Mouse (Mus musculus) left cerebral cortex, postnatal 4 days (tissue): Measurements from ENCODE around the gene Cacna1s. TPM values are rescaled to one million over a fixed set of nuclear protein-coding genes. Genes with fewer than 3 reads are reported as not detected.
A peak's percentile ranks its signal among the peaks of the same experiment; 100 is the strongest.

ENCODE experiments used
- DNase-seq: peaks from one replicate; pipeline ENCODE4 v3.0.0-alpha.2; 2022
- intact Hi-C: fragments of 180-260 bp; cut with DNase I; formaldehyde crosslinking; loops from one replicate; pipeline ENCODE4 v1.15.1; 2025
- total RNA-seq, 2 experiments: library from RNA; stranded (reverse); gene quantifications; 2 replicates each; pipeline ENCODE4 v1.2.3; 2021

Cacna1s gene
- total RNA-seq: under 1 TPM; 0.60 to 0.95 TPM

DNA sequence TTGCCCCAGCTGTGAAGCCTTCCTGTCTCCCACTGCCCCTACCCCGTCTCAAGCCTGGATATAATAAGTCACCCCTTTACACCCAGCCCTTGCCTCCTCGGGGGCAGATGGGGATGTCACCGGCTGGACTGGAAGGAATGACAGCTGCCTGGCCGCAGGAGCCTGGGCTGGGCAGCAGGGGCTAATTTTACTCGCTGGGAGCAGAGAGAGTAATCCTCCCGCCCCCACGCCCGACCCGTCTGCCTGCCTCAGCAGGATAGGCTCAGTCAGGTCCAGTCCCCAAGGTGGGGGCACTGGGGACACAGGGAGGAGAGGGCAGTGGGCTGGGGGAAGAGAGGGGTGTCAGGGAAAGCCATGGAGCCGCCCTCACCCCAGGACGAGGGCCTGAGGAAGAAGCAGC, at the start of gene Cacna1s:
Gene Cacna1s (plus strand): TSS at position 204 of the 400 bp plus-strand sequence.
- intact Hi-C loops: loop anchor here (5.0 kb wide), 1 partner anchor 410 kb away; no protein-coding TSS in a partner anchor
- DNase-seq: peak; percentile 41

DNA sequence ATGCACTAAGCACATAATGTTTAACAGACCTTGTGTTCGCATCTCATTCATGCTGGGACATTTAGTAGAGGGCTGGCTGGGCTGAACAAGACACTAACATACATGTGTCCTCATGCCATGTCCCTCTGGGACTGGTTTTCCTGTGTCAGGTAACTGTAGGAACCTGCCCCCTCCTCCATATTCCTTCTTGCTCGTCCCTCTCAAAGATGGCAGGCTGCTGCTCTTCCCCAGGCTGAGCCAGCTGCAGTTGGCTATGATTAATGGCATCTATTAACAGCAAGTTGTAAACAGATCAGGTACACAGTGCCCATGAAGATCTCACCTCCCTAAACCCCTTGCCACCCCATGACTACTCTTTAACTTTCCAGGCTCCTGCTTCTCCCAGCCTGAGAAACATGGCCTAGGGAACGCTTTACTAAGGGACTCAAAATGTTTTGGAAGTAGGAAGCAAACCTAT, 46.2 kb upstream of the Cacna1s start, which contains the start of gene Igfn1:
Gene Igfn1 (minus strand): TSS at position 51 of the 457 bp plus-strand sequence.
- intact Hi-C loops: no loop called here
- no peak for DNase-seq

DNA sequence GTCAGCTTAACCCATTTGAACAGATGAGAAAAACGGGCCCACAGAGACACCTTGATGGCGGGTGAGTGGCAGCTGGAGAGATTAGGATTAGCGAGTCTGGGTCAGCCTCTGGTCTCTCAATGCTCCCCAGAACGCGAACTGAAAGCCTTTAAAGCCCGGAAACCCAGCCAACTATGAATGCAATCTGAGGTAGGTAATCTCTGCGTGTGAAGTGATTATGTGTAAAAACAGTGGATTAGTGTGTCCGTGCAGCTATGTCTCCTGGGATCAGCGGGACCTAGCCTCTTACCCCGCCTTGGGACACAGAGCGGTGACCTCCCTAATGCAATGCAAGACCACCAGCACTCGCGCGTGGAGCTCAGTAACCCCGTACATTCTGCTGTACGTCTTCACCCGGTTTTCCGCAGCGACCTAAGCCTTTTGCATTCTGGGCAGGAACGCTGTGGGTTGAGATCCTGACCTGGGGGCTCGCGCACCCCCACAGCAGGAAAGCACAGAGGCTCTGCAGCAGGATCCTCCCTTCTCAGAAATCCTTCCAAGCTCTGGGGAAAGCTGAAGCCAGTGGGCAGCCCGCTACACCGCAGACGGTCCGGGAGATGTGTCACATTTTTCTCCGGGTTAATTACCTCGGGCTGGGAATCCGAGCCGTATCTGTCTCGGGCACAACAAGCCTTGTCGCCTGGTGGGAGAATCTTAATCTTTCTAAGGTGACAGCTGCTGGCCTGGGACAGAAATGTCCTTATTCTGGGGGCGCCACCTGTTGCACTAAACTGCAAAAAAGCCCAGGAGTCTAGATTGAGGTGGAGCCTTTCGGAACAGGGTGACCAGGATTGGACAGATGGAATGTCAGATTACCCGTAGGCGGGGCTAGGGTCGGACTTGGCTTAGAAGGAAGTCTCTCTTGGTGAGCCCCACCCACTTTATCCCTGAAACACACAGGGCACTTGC, 45.1 kb upstream of the Cacna1s start, which contains the start of gene Tmem9:
Gene Tmem9 (plus strand): TSS at position 940 of the 948 bp plus-strand sequence.
- peak; percentile 67 for DNase-seq
- intact Hi-C loops: no loop called here

DNA sequence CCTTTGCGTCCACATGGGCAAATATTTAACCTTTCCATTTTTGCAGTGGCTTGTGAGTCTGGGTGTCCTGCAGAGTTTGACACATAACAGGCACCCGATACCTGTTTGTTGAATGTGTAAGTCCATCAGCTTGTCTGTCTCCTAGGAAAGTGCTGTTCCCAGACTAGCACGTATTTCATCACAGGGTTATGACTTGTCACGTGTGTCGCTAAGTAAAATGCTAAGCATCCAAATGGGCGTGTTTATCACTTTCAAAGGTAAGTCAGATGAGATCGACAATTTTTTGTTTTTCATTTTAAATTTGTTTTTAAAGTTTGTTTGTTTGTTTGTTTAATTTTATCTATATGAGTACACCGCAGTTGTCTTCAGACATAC, 44.4 kb upstream of the Cacna1s start:
- no peak for DNase-seq
- intact Hi-C loops: no loop called here

DNA sequence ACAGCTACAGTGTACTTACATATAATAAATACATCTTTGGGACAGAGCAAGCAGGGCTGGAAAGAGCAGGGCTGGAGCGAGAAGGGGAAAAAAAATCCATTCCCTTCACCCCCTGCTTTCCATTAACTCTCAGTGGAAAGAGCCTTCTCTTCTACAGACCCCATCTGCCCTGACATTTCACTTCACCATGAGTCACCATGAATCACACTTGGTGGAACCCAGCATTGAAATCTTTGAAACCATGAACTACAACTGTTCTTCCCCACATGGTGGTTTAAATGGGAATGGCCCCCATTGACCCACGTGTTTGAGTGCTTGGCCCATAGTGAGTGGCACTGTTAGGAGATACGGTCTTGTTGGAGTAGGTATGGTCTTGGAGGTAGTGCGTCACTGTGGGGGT, 42.3 kb upstream of the Cacna1s start:
- DNase-seq: no peak
- intact Hi-C loops: no loop called here

DNA sequence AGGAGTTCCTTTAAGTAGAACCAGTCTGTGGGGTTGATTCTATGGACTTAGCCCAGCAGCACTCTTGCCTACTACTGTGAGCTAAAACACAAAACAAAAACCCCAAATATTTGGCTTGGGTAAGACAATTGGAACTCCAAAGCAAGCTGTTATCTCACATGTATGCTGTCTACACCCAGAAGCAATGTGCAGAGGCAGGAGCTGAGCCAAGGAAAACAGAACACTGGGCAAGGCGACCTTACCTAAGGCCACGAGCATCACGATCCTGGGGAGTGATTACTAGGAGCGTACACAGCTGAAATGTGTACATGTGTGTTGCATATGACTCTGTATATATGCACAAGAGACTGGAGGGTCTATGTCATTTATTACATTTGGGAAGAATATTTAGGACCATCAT, 39.0 kb upstream of the Cacna1s start:
- intact Hi-C loops: no loop called here
- no peak for DNase-seq

DNA sequence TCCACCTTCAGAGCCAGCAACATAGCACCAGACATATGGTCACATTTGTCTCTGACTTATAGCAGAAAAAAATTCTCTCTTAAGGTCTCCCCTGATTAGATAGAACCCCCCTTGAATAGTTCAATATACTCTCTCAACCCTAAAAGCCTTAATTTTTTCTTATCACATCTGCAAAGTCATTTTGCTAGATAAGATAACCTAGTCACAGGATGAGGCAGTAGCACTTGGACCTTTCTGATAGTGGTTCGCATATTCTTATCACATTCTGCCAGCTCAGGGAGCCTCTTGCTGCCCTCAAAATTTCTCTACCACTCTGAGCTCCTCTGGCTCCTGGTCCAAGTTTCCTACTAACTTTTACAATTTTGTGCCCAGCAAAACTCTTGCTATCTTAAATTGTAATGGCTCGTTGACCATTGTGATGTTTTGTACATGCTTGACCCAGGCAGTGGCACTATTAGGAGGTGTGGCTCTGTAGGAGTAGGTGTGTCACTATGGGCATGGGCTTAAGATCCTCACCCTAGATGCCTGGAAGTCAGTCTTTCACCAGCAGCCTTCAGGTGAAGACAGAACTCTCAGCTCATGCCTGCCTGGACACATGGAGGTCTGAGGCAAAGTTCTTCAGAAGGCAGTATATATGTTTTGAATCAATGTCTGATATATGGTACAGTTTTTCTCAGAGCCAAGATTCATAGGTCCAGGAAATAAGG, 37.6 kb upstream of the Cacna1s start:
- intact Hi-C loops: no loop called here
- DNase-seq: no peak

DNA sequence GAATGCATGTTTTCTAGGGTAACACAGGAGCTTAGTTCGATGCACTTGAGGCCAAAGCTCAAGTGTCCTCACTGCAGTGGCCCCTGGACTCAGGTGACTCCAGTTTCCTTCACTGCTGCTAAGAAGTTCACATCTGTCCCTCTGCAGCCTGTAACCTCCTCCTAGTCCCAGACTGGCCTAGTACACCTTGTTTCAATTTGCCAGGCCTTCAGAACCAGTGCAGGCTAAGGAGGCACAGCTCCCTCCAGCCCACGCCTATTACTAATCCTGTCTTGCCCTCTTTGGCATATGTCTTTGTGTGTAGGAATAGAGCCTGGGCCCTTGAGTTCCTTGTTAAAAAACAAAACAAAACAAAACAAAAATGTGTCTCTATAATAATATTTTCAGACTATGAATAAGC, 35.2 kb upstream of the Cacna1s start:
- no peak for DNase-seq
- intact Hi-C loops: no loop called here

DNA sequence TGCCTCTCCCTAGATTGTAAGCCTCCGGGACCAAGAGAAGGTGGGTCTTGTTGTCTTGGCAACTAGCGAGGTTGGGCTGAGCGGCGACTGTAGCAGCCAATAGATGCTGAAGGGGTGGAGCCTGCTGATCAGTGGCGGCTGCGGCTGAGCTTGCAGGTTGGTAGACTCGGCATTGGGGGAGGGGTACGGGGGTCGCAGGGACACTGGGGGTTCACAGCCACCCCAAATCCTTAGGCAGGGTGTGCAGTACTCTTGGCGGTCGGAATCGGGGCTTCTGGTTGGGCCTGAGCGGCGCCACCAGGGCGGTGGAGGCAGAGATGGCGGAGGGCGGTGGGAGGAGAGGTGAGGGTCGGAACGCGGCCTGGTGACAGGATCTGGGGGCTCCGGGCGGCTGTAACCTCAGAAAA, 34.6 kb upstream of the Cacna1s start:
- intact Hi-C loops: no loop called here

DNA sequence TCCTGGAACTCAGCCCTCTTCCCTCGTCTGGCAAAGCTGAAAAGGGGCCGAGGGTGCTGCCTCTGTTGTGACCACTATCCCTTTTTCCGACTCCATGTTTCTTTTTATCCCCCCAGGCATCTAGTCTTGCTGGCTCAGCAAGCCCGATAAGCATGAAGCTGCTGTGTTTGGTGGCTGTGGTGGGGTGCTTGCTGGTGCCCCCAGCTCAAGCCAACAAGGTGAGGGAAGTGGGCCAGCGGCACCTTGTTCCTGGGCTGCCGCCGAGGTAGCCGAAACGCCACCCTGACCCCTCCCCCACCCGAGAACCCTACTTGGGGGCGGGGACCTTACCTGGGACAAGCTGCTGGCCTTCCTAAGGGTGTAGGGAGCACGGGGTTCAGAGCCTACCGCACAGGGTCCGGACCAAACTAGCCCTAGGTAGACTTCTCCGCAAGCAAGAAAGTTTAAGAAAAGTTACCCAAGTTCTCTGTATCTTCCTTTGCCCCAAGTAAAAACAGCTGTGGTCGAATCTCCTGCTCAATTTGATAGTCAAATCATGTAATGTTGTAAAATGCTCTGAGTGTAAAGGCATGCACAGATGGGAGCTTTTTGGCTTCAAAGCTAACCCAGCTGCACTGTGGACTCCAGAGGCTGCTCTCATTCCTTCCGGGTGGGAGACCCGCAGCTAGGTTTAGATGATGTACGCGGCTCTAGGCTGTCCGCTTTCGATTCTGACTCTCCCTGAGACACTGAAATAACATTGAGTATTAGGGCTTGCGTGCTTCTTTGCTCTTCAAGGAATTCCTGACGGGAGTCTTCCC, 34.0 kb upstream of the Cacna1s start:
- peak; percentile 32 for DNase-seq
- intact Hi-C loops: no loop called here

More for the DNA sequence above, 34.6 kb upstream of the Cacna1s start:
- DNase-seq: peak; percentile 94

DNA sequence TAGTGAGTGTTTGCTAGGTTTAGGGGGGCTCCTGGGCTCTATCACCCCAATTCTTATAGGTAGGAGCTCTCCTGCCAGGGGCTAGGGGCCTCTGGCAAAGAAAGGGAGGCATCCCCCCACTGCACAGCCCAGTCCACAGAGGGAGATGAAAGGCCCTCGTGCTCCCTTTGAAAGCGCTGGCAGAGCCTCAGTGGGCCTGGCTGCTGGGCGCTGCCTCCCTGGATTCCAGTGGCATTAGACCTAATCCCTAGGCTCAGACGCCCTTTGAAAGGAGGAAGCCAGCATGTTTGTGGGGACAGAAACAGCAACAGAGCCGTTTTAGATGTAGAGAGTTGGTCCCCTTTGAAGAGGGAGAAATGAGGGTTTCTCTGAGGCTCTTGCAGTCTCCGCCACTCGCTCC, 22.3 kb upstream of the Cacna1s start:
- intact Hi-C loops: no loop called here

DNA sequence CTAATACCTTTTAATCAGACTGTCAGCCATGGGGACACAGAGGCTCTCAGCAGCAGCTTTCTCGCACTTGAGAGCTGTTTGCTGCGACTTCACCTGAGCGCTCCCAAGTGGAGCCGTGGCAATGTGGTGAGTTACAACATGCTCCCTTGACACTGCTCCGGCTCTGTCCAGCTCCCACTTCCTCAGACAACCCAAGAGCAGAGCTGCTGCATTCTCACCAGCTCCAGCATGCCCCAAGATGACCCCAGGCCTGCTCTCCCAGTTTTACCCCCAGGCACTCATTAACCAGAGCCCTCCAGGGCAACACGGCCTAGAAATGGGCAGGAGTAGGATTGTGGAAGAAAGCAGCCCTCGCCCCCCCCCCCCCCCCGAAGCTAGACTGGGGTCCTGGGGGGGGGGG, 20.9 kb upstream of the Cacna1s start:
- intact Hi-C loops: no loop called here

More for the DNA sequence above, 22.3 kb upstream of the Cacna1s start:
- DNase-seq: no peak

DNA sequence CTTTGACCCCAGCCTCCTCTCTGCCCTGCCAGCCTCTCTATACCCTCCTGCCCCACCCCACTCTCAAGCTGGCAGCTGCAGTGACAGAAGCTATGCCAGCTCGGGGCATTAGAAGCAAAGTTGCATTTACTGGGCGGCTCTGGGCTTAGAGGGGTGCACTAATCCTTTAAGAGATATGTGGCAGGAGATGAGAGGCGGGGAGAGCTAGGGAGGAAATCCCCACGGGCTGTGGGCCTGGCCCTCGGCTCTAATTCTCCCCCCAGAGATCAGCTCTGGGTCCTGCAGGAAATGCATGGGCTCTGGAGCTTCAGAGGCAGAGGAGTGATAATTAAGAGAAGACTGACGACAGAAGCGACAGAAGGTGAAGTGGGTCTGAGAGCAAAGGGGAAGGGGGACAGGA, 19.6 kb upstream of the Cacna1s start:
- DNase-seq: no peak
- intact Hi-C loops: no loop called here

More for the DNA sequence above, 20.9 kb upstream of the Cacna1s start:
- no peak for DNase-seq

DNA sequence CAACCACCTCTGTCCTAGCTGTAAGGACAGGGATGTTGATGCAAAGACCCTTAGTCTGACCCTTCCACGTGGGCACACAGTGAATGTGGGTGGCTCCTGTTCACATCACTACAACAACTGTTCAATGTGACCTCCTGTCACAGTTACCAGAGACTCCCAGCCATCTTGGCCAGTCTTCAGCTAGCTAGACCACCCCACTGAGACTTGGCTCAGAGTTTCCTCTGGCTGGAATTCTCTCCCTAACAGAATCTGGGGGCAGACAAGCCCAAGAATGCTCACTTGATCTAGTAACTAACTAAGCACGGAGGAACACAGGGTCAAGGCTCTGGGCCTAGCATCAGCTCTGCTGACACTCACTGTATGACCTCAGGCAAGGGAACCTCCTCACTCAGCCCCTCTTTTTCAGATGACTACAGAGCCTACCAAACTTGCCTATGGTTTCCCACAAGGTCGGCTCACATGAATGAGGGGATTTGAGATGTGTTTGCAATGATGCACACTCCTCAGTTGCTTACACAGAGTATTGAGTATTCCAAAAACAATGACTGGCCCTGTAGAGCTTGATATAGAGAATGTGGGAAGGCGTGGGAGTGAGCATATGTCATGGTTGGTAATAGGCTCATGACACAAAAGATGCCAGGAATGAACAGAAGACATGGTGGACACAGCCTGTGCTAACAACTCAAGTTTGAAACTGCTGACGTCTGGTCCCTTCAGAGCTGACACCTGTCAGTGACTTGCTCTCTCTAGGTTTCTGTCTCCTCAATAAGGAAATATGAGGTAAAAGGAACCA, 13.6 kb upstream of the Cacna1s start:
- peak; percentile 66 for DNase-seq
- intact Hi-C loops: no loop called here

DNA sequence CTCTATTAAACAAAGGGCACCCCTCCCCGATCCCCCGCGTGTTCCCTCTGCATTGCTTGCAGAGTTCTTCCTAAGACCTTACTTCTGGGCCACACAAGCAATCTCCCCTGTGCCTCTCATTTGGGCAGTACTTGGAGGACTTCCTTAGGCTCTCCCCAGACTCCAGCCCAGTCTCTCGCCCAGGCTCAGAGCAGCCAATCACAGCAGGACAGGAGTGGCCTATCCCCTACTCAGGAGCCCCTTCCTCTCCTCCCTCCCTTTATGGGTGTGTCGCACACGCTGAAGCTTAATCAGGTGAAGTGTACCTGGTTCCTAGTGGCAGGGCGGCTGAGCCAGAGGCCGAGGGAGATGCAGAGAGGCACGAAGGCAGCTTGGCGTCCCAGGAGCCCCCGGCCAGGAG, 12.1 kb upstream of the Cacna1s start:
- DNase-seq: no peak
- intact Hi-C loops: no loop called here

DNA sequence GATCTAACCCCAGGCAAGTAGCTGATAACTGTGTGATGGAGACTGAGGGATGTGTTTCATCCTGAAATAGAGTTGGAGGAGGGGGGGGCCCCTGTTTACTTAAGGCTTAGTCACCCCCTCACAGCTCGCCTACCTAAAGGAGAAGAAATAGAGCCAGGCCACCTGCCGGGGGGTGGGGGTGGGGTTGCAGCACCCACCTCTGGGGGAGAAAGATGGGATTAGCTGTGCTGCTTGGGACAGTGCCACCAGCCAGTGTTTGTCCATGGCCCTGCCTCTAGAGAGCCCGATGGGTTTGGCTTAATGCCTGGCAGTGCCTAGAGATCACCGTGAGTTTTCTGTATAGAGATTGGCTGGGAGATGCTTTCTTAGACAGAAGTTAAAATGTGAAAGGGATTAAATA, 11.7 kb upstream of the Cacna1s start:
- intact Hi-C loops: no loop called here
- DNase-seq: peak; percentile 59

DNA sequence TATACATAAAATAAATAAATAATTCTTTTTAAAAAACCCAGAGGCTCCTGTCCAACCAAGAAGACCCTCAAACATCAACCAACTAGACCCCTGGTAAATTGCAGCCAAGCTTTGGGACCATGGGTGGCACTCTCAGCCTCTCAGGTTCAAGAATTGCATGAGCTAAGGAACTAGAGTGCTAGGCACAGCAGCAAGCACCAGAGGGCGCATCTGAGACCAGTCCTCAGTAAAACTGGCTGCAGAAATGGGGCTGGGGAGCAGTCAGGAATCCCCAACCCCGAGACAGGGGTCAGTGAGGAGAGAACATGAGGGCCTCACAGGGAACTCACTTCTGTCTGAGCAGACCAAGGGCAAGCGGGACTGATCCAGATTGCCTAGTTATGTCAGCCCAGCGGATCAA, 6.8 kb upstream of the Cacna1s start:
- intact Hi-C loops: no loop called here
- DNase-seq: peak; percentile 77

DNA sequence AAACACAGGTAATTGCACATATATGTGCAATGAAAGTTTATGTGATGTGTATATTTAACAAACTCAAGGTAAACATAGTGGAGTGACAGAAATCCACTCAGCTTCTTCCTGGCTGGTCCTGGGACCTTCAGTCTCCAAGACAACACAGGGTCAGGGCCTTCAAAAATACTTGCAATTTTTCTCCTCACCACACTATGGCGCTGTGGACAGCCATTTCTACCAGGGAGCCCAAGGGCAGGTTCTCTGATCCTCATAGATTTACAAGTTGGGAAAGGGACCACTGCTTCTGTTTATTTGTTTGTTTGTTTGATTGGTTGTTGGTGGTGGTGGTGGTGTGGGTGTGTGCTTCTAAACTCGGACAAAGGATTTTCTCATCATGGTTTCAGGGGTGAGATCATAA, 5.1 kb upstream of the Cacna1s start:
- intact Hi-C loops: no loop called here
- DNase-seq: peak; percentile 32

DNA sequence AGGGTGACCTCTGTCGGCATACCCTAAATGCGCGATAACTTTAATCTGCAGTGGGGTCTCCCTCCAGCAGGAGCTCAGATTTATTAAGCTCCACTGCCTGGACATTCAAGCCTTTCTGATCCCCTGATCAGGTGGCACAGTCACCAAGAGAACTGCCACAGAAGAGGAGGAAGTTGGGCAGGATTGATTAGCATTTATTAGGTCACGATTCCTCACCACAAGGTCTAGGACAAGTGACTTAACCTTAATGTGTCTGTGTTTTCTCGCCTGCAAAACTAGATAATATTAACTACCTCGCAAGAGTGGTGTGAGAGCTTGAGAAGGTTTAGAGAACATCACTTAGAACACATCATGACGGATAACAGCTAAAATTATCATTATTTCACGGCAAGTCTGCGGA, 4.7 kb upstream of the Cacna1s start:
- intact Hi-C loops: no loop called here
- no peak for DNase-seq
